Mouse (Mus musculus) stomach, postnatal 0 days (tissue): Measurements from ENCODE around the gene Phf1.

Experiments used
- CTCF ChIP-seq: IDR thresholded peaks from 2 replicates; pipeline ENCODE4 v1.5.1; 2016; ENCODE audit warnings: antibody characterized with exemption, low read depth, mild to moderate bottlenecking, moderate library complexity
- EP300 ChIP-seq: optimal IDR thresholded peaks from 2 replicates; pipeline ENCODE3; 2016; ENCODE audit warnings: antibody characterized with exemption

DNA sequence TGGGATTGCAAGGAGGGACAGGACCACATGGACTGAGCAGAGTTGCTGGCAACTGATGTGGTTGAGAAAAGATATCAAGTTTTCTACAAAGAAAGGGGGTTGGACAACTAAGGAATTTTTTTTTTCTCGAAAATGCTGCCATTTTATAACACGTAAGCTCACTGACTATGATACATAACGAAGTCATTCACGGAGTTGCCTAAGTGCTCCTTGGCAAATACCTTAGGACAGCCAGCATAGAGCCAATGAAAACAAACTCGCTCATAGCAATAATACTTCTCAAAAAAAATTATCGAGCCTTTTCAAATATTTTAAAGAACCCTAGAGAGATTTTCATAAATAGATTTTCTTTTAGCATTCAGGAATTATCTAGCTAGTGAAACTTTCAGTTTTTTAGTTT lies 31.9 kb upstream of the Phf1 start:
- TF ChIP-seq CTCF (no peak), EP300 (no peak)
